Mouse (Mus musculus) bone marrow macrophage, adult 2 months (primary cell): ENCODE results near the gene Fam181a.

ENCODE experiments used
- CTCF ChIP-seq: IDR thresholded peaks from 2 replicates; pipeline ENCODE4 v1.5.1; 2012; ENCODE audit warnings: low read depth, mild to moderate bottlenecking, low read length, moderate library complexity
- POLR2A ChIP-seq: IDR thresholded peaks from 2 replicates; pipeline ENCODE4 v1.6.1; 2012; ENCODE audit warnings: mild to moderate bottlenecking, low read depth, low read length, borderline replicate concordance

DNA sequence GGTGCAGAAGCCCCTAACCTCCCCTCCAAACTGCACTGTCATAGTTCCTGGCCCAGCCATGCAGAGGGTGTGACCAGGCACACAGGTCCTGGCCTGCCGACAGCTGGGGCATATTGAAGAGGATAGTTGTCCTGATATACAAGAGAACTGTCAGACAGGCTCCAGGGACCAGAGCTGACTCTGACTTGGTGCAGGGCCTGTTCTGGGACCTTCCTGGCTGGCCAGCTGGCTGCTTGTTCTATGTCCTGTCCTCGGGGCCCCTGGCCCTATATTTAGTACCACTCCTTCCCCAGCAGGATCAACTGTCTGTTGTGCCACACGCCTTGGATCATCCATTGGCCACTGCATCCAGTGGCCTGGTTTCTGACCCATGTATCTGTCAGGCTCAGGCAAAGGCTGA lies 51.6 kb downstream of the Fam181a start:
- TF ChIP-seq CTCF (no peak), POLR2A (no peak)
